Mouse (Mus musculus): Measurements from ENCODE around the gene Npsr1.

The Npsr1 gene

DNA sequence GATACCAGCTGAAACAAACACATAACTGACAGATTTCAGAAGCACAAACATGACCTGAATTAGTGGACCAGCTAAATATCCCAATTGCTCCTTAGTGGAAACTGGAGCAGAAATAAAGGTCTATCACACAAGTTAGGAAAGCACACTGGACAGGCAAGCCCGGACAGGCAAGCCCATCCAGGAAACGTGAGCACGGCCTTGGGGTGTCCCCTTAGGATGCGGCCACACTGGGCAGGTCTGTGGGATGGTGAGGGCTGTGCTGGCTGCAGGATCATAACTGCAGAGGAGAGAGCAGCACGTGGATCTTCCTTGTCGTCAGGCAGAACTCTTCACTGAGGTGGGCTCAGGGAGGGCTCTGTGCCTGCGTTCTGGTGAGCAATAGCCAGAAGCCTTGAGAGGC is at the start of gene Npsr1:
Npsr1 (plus strand) TSS at position 301 of the 400 bp plus-strand sequence.
- no peak for DNase-seq

DNA sequence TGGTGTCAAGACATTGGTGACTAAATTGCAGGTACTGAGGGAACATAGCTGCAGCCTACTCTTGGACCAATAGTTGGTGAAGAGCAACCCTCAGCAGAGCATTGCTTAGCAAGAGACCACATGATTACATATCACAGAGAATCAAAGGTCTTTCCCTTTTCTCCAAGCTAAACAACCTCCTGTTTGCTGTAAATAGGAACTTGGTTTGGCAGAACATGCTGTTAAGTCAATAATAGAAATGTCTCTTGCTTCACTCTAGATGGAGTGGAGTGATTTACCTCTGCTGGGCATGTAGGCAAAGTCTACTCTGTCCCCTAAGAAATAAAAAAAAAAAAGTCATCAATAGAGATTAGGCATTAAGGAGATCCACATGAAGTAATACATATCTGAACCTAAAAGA is 46.3 kb upstream of the Npsr1 start:
- DNase-seq, result no peak

DNA sequence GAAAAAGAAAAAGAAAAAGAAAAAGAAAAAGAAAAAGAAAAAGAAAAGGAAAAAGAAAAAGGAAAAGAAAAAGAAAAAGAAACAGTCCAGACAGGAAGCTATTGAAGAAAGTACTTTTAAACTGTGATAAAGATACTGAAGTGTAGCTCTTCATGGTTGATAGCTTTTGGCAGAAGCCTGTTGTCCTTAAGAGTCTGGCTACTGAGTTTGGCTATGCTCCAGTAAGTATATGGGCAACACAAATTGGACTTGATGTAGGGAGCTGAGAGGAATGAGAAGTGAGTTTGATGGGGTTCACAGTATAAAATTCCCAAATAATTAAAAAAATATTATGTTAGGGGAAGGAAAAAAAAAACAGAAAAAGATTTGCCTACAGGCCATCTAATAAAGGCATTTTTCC is 34.5 kb upstream of the Npsr1 start:
- no peak for DNase-seq

DNA sequence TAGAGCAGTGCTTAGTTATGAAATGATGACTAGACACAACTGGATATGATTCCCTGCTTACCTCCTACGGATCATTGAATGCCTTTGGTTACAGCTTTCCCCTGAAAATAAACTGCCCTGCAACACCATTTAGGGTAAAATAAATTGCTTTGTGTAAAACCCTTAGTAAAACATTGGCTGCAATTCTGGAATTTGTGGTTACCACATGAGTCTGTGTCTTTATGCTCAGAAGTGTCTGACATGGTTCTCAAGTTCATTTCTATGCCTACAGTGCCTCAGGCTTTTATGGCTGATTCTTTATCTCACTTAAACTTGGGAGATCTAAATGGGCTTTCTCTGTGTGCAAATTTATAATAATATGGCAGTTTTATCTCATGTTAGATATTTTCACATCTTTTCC is 26.1 kb upstream of the Npsr1 start:
- no peak for DNase-seq

DNA sequence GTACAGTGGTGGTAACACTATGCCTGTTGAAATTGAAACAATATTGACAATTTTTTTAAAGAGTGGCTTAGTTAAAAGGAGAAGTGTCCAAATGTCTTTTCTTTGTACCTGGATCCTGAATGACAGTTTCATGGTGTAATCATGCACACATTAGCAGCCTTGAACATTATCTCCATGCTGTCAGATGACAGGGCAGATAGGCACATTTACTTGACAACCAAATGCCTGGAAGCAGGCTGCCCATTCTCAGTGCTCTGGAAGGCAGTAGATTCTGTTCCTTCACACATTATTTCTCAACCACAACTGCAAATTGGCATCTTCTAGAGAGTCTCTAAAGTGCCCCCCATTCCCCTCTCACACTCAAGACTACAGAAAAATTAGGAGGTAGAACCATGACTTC is 20.2 kb upstream of the Npsr1 start:
- no peak for DNase-seq

- DNase-seq, result no peak
Observed at GRCm38 (mm10) chr9:24091875-24092274, 5.9 kb upstream of the Npsr1 start.

GRCm38 (mm10) chr9:24098526-24098925 is 730 bp downstream of the Npsr1 start:
- DNase-seq, result no peak

DNA sequence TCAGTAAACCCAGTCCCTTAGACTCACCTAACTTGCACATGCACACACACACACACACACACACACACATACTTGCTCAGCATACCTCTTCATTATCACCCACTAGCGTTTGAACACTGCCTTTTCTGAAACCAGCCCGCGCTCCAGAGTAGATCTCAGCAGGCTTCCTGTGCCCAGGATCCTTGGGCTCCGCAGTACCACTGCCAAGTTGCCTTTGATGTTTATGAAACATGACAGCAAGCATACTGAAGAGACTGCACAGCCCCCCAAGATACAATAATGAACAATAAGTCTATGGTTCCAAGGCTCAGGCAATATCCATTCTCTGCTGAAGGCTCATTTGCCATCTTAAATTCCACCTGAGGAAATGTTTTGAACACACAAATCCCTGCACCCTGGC is 1.8 kb downstream of the Npsr1 start:
- DNase-seq, result no peak

GRCm38 (mm10) chr9:24119423-24119822 is 21.6 kb downstream of the Npsr1 start:
- peak in 1 of 2 experiments; percentile 2 for DNase-seq

- DNase-seq, result no peak
Observed at GRCm38 (mm10) chr9:24133142-24133541, 35.3 kb downstream of the Npsr1 start.

DNA sequence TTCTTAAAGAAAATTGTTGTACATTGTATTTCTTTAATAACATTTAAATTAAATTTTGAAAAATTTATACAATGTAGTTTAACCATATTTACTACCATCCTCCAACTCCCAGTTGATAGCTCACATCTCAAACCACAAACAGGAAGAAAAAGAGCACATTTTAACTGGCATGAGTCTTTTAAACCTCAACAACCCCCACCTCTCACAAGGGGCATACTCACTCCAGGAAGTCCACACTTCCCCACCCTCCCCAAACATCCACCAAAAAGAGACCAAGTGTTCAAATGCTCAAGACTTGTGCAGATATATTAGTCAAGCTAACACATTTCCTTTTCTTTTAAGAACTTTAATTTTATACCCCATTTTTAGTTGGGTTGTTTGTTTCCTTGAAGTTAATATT is 38.6 kb downstream of the Npsr1 start:
- no peak for DNase-seq

- DNase-seq, result no peak
Observed at GRCm38 (mm10) chr9:24144341-24144740, 46.5 kb downstream of the Npsr1 start.

- DNase-seq, result no peak
Observed at GRCm38 (mm10) chr9:24157208-24157607, 59.4 kb downstream of the Npsr1 start.

- no peak for DNase-seq
Observed at GRCm38 (mm10) chr9:24160409-24160808, 62.6 kb downstream of the Npsr1 start.

DNA sequence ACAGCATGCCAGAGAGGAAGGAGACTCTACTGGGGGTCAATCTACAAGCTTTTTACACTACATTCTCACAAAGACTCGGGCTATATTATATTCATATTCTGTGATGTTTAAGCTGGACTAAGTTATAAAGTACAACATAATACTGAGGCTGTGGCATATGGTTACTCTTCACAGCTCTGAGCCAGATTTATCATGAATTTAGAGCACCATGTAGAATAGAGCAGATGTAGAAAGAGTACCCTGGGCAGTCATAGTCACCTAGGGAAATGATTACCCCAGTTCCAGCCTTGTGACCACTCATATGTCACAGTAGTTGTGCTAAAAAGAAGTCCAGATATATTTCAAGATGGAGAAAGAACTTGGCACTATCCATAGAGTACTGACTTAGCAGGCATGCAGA is 70.7 kb downstream of the Npsr1 start:
- no peak for DNase-seq

DNA sequence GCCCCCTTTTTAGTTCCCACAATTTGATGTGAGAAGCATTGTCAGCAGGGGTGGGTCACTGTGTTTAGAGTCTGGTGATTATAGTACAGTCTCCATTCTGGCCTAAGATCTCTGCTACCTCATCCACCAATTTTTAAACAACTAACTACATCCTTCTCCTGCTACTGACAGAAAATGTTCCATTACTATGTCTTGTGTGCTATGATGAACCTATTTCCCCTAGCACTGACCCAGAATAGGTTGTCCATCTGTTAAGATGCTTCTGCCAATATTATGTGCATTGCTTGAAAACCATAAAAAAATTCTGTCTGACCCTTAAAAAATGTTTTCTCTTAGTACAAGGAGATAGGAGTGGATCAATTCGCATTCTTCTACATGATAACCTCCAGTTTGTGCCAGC is 72.9 kb downstream of the Npsr1 start:
- DNase-seq, result no peak

GRCm38 (mm10) chr9:24178744-24179143 is 80.9 kb downstream of the Npsr1 start:
- no peak for DNase-seq

DNA sequence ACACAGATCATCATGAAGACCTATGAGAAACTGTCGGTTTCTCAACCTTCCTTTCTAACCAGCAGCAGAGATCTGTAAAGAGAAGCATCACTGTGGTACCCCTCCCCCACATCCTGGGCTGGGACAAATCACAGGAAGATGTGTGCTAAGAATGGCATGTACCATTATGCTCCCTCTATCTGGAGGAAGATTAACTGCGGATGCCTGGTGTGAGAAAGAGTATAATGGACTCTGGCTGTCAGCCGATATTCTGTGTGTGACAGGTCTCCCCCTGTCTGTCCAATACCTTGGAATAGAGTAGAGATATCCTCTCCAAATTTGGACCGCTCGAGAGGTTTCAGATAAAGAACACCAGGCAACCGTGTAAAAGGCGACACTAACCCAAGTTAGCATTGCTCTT is 83.1 kb downstream of the Npsr1 start:
- DNase-seq, result no peak

- DNase-seq, result no peak
Observed at GRCm38 (mm10) chr9:24186289-24186688, 88.5 kb downstream of the Npsr1 start.

GRCm38 (mm10) chr9:24189511-24190260 is 91.9 kb downstream of the Npsr1 start:
- DNase-seq, result no peak

DNA sequence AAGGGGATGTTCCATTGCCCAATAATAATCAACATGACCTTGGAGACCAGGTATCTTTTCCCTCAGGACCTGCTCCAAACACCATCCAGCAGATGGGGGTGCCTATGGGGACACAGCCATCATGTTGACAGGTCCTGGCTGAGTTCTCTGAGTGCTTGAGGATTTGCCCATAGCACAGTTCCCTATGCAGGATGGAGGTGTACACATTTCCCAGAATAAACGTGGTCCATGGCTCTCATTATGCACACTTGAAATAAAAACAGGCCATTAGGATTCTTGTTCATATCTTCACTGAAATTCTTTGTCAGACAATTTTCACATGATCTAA is 92.4 kb downstream of the Npsr1 start:
- DNase-seq, result no peak

- no peak for DNase-seq
Observed at GRCm38 (mm10) chr9:24198254-24198653, 100.5 kb downstream of the Npsr1 start.

- DNase-seq, result no peak
Observed at GRCm38 (mm10) chr9:24211636-24212035, 113.8 kb downstream of the Npsr1 start.

DNA sequence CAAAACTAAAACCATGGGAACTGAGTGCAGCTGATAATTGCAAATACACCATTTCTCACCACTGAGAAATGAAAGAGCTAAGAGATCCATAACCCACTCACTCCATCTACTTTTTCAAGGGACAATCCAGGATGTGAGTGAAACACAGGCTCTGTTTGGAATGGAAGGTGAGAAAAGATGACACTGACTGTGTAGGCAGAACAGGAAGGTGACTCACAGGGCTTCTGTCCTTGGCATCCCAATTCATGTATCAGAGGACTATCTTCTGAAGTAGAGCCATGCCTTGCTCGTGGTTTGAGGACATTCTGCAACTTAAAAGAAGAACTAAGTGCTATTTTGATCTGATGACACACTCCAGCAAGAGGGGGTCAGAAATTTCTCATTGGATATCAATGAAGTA is 119.9 kb downstream of the Npsr1 start:
- no peak for DNase-seq

GRCm38 (mm10) chr9:24236461-24236860 is 138.7 kb downstream of the Npsr1 start:
- no peak for DNase-seq

Data from lung, adult 18-20 months (tissue).